Mouse (Mus musculus) E14TG2a.4 (cell line): ENCODE measurements at regions not wholly inside any gene's neighbourhood (a gene's known extent, or its start where the extent isn't known, plus 50 kb on each side); places are given as distances from the start of the nearest gene placed in this dataset.

Experiments
- H3K27me3 ChIP-seq: 2 replicates; pipeline ENCODE4 v1.6.1; 2014; ENCODE audit warnings: low read length, control low read depth; ENCODE audit not compliant: insufficient read depth
- H3K36me3 ChIP-seq: 2 replicates; pipeline ENCODE4 v1.6.1; 2014; ENCODE audit warnings: low read length, control low read depth; ENCODE audit not compliant: insufficient read depth
- H3K4me1 ChIP-seq: replicated peaks from 2 replicates; pipeline ENCODE4 v1.6.1; 2014; ENCODE audit warnings: low read depth, low read length, control low read depth
- H3K4me3 ChIP-seq: replicated peaks from 2 replicates; pipeline ENCODE4 v1.5.1; 2014; ENCODE audit warnings: mild to moderate bottlenecking, low read length
- H3K9me3 ChIP-seq: 2 replicates; pipeline ENCODE4 v1.6.1; 2014; ENCODE audit warnings: low read length, control low read depth
- CTCF ChIP-seq: conservative IDR thresholded peaks from 2 replicates; pipeline ENCODE4 v1.5.1; 2014; ENCODE audit warnings: low read length
- NANOG ChIP-seq: IDR thresholded peaks from 2 replicates; pipeline ENCODE4 v1.6.1; 2014; ENCODE audit warnings: borderline replicate concordance, low read length, mixed read lengths
- POU5F1 ChIP-seq: IDR thresholded peaks from 2 replicates; pipeline ENCODE4 v1.6.1; 2014; ENCODE audit warnings: low read length, borderline replicate concordance

DNA sequence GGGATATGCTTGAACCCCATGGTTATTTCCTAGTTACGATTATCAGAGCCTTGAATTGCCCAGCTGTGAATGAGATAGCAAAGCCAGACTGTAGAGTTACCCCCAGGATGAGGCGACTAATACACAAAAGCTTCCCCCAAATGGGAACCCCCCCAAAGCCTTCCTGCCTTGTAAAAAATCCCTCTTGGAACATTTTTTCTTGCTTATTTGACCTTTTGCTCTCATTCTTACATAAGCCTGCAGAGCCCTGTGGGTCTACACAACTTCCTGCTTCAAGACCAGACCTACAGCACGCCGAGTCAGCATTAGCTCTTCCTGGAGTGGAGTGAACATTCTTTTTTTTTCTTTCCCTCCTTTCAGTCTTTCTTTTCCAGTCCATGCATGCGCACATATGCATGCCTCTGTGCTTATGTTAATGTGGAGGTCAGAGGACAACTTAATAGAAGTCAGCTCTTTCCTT lies 60.8 kb upstream of the Eed start:
- H3K27me3 ChIP-seq: no peaks in the 10 kb centered on the region
- H3K4me1 ChIP-seq: peaks cover 27% of the 10 kb centered on the region
- TF ChIP-seq NANOG (no peak), POU5F1 (no peak), CTCF (no peak)
- H3K9me3 ChIP-seq: no peaks in the 10 kb centered on the region
- no peak overlapping the region for H3K4me3 ChIP-seq
- H3K36me3 ChIP-seq: no peaks in the 10 kb centered on the region

DNA sequence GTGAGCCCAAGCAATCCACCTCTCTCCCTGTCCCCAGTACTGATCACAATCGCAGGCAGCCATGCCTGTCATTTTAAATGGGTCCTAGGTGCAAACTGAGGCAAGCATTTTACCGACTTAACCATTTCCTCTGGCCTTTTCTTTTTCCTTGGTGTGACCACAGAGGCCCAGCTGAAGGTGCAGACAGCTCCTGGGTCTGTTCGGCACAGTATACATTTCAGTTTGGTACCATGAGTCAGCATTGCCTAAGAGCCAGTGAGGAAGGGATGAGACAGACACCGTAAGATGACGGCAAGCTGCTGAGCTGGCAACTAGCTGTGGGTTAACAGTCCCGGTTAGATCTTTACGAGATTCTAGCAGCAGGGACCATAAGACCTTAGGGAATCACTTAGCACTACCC lies 61.6 kb upstream of the Eed start:
- H3K36me3 ChIP-seq: no peaks in the 10 kb centered on the region
- peaks cover 27% of the 10 kb centered on the region for H3K4me1 ChIP-seq
- no peak for TF ChIP-seq CTCF
- no peak for TF ChIP-seq NANOG
- TF ChIP-seq POU5F1: no peak

DNA sequence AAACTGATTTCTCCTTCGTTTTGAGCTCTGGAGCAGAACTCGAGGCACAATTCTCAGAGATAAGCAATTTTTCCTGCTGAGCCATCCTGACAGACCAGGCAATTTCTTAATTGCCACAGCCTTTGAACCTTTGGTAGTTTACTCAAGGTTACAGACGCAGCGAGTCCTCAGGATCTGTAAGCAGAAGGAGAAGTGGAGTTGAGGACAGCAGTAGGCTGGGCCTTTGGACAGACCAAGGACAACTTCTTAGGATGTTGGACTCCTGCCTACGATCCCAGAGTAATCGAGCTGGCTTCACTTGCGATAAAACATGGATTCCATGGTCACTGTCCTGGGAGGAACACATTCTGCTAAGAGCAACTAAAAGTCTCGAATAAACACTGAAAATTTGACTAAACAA lies 62.7 kb upstream of the Eed start:
- Histone ChIP-seq H3K4me1 (peaks cover 27% of the 10 kb centered on the region), H3K9me3 (no peaks in the 10 kb centered on the region), H3K36me3 (no peaks in the 10 kb centered on the region), H3K27me3 (no peaks in the 10 kb centered on the region), H3K4me3 (no peak overlapping the region)
- no peak for TF ChIP-seq NANOG
- no peak for TF ChIP-seq CTCF
- TF ChIP-seq POU5F1: no peak

More for the DNA sequence above, 61.6 kb upstream of the Eed start:
- Histone ChIP-seq H3K9me3 (no peaks in the 10 kb centered on the region), H3K27me3 (no peaks in the 10 kb centered on the region), H3K4me3 (no peak overlapping the region)

DNA sequence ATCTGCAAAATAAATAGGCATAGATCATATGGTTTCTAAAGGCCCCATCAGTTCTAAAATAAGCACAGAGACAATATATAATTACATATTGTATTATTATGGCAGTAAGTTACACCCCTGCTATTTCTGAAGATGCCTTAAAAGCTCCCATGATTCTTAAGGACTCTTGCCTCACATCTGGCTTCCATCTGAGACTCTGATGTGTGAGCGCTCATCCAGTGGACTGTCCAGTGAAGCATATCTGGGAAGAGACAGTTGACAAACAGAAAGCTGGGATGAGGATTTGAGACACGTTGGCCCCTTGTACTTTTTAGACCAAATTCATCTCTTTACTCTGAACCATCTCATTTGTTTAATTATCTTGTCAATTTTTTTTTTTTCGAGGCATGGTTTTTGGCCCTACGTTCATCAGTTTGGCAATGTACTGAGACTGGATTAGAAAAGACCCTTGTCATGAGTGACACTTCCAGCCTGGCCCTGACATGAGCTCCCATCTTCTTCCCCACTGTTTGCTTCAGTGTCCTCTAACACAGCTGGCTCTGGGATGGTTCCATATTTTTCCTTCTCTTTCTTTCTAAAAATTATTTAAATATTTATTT lies 63.4 kb upstream of the Eed start:
- H3K9me3 ChIP-seq: no peaks in the 10 kb centered on the region
- H3K27me3 ChIP-seq: no peaks in the 10 kb centered on the region
- TF ChIP-seq POU5F1: no peak
- no peak for TF ChIP-seq NANOG
- no peak for TF ChIP-seq CTCF
- no peak overlapping the region for H3K4me3 ChIP-seq
- H3K36me3 ChIP-seq: no peaks in the 10 kb centered on the region
- peaks cover 27% of the 10 kb centered on the region for H3K4me1 ChIP-seq

DNA sequence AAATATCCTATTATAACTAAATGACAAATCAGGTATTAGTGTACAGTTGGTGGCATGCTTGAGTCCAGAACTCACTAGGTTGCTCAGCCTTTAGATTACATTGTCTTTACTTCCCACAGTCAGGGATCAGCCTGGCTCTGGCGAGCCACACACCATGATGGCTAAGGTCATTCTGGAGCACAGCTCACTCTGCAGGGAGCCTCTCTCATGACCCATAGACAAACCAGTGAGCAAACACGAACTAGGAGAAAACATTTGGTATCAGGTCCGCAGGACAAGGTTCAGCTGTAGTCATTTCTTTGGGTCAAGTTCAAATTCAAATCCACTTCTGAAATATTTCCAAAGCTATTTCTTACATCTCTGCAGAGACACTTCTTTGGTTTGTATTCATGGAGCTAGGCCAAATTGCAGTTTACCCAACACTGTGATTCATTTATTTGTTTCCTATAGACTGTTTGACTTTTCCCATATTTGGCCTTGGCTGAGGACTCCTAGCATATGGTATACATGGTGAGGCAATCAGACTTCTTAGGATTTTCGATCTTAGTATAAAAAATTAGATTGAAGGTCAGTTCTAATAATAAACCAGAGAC lies 64.5 kb upstream of the Eed start:
- no peaks in the 10 kb centered on the region for H3K36me3 ChIP-seq

DNA sequence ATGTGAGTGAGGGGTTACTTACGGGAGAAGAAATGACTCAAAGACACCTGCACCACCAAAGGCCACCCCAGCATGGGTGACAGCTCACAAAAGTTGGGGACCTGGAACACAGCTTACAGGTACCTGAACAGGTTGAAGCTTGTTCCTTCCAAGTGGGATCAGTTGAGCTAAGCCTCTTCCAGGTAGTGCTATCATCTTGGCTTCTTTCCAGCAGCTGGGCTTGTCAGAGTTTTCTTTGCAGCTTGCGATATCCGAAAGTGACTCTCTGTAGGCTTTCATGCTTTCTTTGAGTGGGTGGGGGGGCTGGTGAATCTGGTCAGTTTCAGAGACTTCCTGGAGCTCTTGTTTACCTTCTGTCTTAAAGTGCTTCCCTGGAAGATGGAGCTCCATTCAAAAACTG lies 65.4 kb upstream of the Eed start:
- H3K4me1 ChIP-seq: peaks cover 18% of the 10 kb centered on the region
- no peaks in the 10 kb centered on the region for H3K36me3 ChIP-seq
- no peak overlapping the region for H3K4me3 ChIP-seq
- no peaks in the 10 kb centered on the region for H3K9me3 ChIP-seq
- H3K27me3 ChIP-seq: peaks cover 3% of the 10 kb centered on the region; the same call in 1 of the 2 replicates
- TF ChIP-seq NANOG: no peak

More for the DNA sequence above, 64.5 kb upstream of the Eed start:
- Histone ChIP-seq H3K9me3 (no peaks in the 10 kb centered on the region), H3K4me1 (peaks cover 27% of the 10 kb centered on the region), H3K27me3 (peaks cover 3% of the 10 kb centered on the region; the same call in 1 of the 2 replicates), H3K4me3 (no peak overlapping the region)
- TF ChIP-seq CTCF (no peak), NANOG (no peak), POU5F1 (no peak)

- Histone ChIP-seq H3K36me3 (no peaks in the 10 kb centered on the region), H3K4me3 (no peak overlapping the region), H3K27me3 (peaks cover 3% of the 10 kb centered on the region; the same call in 1 of the 2 replicates), H3K9me3 (no peaks in the 10 kb centered on the region), H3K4me1 (peaks cover 12% of the 10 kb centered on the region)
- TF ChIP-seq CTCF (no peak), POU5F1 (no peak), NANOG (no peak)
Observed at GRCm38 (mm10) chr7:90046862-90047261, 66.1 kb upstream of the Eed start.

GRCm38 (mm10) chr7:90048401-90049307 lies 67.9 kb upstream of the Eed start:
- no peaks in the 10 kb centered on the region for H3K4me1 ChIP-seq
- no peak overlapping the region for H3K4me3 ChIP-seq
- TF ChIP-seq NANOG (no peak), CTCF (no peak)
- H3K36me3 ChIP-seq: no peaks in the 10 kb centered on the region
- no peaks in the 10 kb centered on the region for H3K9me3 ChIP-seq
- peaks cover 3% of the 10 kb centered on the region; the same call in 1 of the 2 replicates for H3K27me3 ChIP-seq

GRCm38 (mm10) chr7:90049831-90050237 lies 69.1 kb upstream of the Eed start:
- Histone ChIP-seq H3K4me3 (no peak overlapping the region), H3K9me3 (no peaks in the 10 kb centered on the region), H3K4me1 (peaks cover 3% of the 10 kb centered on the region), H3K36me3 (no peaks in the 10 kb centered on the region), H3K27me3 (peaks cover 3% of the 10 kb centered on the region)
- TF ChIP-seq POU5F1: no peak
- TF ChIP-seq CTCF: no peak
- no peak for TF ChIP-seq NANOG
